Mouse (Mus musculus): ENCODE results near the gene Sez6. TPM values are rescaled to one million over a fixed set of nuclear protein-coding genes. Genes with fewer than 3 reads are reported as not detected.

The Sez6 gene
- under 1 TPM in 1 of 2 experiments, not detected in 1; 0.25 TPM for total RNA-seq (2021)
- long read RNA-seq, experiment 1, partial matches to known transcripts, result 0 of 1 reads
- long read RNA-seq, experiment 1, other reads (novel, unspliced or antisense), result 1 of 1 reads
- long read RNA-seq, experiment 2, result 0 reads

GRCm38 (mm10) chr11:77930751-77931540, at the start of gene Sez6:
Sez6 (plus strand) TSS chr11:77930800.
- TF ChIP-seq CTCF (IDR thresholded peaks at IDR 0.05), result peak; percentile 34
- H3K27ac ChIP-seq, result no peak within 1 kb of the TSS
- peak within 1 kb of the TSS; percentile 61 for H3K4me3 ChIP-seq
- intact Hi-C loops (cut with DNase I), result no loop called here
- peak; percentile 84 for DNase-seq

- no peak for TF ChIP-seq CTCF (IDR thresholded peaks at IDR 0.05)
- intact Hi-C loops (cut with DNase I), result no loop called here
- H3K4me3 ChIP-seq, result no peak overlapping the region
Observed at GRCm38 (mm10) chr11:77884524-77885245, 45.9 kb upstream of the Sez6 start.

DNA sequence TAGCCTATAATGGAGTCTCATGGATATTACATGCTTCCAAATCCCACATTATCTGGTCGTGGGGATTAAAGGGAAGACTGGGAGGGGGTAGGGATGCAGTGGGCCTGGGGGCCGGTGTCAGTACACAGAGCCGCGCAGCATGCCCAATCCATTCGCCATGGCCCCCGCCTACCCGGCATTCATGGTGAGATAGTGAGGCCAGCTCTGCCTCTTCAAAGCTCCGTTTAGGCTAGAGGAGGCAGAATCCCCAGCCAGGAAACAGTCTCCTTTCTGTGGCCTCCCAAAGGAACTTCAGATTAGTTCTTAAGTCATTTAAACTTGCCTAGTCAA, 45.4 kb upstream of the Sez6 start:
- Histone ChIP-seq H3K27ac (no peak overlapping the region), H3K4me3 (no peak overlapping the region)
- DNase-seq, result no peak
- intact Hi-C loops (cut with DNase I), result no loop called here
- no peak for TF ChIP-seq CTCF (IDR thresholded peaks at IDR 0.05)

More at GRCm38 (mm10) chr11:77884524-77885245, 45.9 kb upstream of the Sez6 start:
- no peak overlapping the region for H3K27ac ChIP-seq
- DNase-seq, result no peak

GRCm38 (mm10) chr11:77887373-77887960, 43.1 kb upstream of the Sez6 start:
- no peak for TF ChIP-seq CTCF (IDR thresholded peaks at IDR 0.05)
- intact Hi-C loops (cut with DNase I), result no loop called here
- Histone ChIP-seq H3K27ac (no peak overlapping the region), H3K4me3 (no peak overlapping the region)
- DNase-seq, result no peak

DNA sequence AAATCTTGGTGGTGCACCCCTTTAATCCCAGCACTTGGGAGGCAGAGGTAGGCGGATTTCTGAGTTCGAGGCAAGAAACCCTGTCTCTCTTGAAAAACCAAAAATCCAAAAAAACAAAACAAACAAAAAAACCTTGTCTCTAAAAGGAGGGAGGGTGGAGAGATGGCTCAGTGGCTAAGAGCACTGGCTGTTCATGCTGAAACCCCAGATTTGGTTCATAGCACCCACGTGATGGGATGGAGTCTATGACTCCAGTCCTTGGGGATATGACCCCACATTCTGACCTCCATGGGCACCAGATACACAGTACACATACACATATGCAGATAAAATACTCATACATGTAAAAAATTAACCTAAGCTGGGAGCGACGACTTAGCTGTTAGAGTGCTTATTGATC, 41.8 kb upstream of the Sez6 start:
- H3K4me3 ChIP-seq, result no peak overlapping the region
- DNase-seq, result no peak
- TF ChIP-seq CTCF (IDR thresholded peaks at IDR 0.05), result no peak
- intact Hi-C loops (cut with DNase I), result no loop called here
- H3K27ac ChIP-seq, result no peak overlapping the region

GRCm38 (mm10) chr11:77889484-77889883, 41.1 kb upstream of the Sez6 start:
- TF ChIP-seq CTCF (IDR thresholded peaks at IDR 0.05), result no peak
- Histone ChIP-seq H3K27ac (no peak overlapping the region), H3K4me3 (no peak overlapping the region)
- intact Hi-C loops (cut with DNase I), result no loop called here
- DNase-seq, result no peak

- H3K4me3 ChIP-seq, result no peak overlapping the region
- H3K27ac ChIP-seq, result no peak overlapping the region
- TF ChIP-seq CTCF (IDR thresholded peaks at IDR 0.05), result no peak
- intact Hi-C loops (cut with DNase I), result no loop called here
- no peak for DNase-seq
Observed at GRCm38 (mm10) chr11:77890648-77891258, 39.8 kb upstream of the Sez6 start.

GRCm38 (mm10) chr11:77892883-77893282, 37.7 kb upstream of the Sez6 start:
- Histone ChIP-seq H3K27ac (no peak overlapping the region), H3K4me3 (no peak overlapping the region)
- DNase-seq, result no peak
- no peak for TF ChIP-seq CTCF (IDR thresholded peaks at IDR 0.05)
- intact Hi-C loops (cut with DNase I), result no loop called here

DNA sequence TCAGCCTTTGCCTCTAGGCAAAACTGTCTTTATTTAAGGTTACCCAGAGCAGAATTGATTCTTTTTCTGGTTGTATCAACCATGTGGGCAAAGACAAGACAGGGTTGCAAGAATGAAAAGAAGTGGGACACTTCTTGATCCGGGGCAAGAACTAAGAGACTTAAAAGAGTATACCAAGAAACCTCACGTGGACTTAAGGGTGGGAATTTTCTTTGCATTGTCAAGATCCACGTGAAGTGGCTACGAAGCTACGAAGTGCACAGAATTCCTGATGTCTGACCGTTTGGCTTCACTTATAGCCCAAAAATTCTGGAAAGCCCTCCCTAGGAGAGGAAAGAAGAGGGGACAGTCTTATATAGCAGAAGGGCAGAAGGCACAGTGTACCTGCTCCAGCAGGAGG, 37.3 kb upstream of the Sez6 start:
- no peak for DNase-seq
- no peak for TF ChIP-seq CTCF (IDR thresholded peaks at IDR 0.05)
- intact Hi-C loops (cut with DNase I), result no loop called here
- Histone ChIP-seq H3K27ac (peak overlapping the region; percentile 9; the same call in 1 of the 2 replicates), H3K4me3 (no peak overlapping the region)

- Histone ChIP-seq H3K4me3 (peak within 1 kb of the TSS; percentile 23), H3K27ac (peak within 1 kb of the TSS; percentile 44; the same call in 1 of the 2 replicates)
- peak; percentile 85 for DNase-seq
- peak; percentile 49 for TF ChIP-seq CTCF (IDR thresholded peaks at IDR 0.05)
- intact Hi-C loops (cut with DNase I), result no loop called here
Observed at GRCm38 (mm10) chr11:77893787-77894718, 36.5 kb upstream of the Sez6 start, which contains the start of gene Pipox. Pipox (minus strand) TSS chr11:77894096.

GRCm38 (mm10) chr11:77894967-77895366, 35.6 kb upstream of the Sez6 start:
- H3K27ac ChIP-seq, result no peak overlapping the region
- no peak overlapping the region for H3K4me3 ChIP-seq
- no peak for TF ChIP-seq CTCF (IDR thresholded peaks at IDR 0.05)
- intact Hi-C loops (cut with DNase I), result no loop called here
- no peak for DNase-seq
